Mouse (Mus musculus) lung, postnatal 0 days (tissue): ENCODE measurements around the gene Alox12e. TPM values are rescaled to one million over a fixed set of nuclear protein-coding genes. Genes with fewer than 3 reads are reported as not detected.
"Not testable (repeated sequence)": the region's sequence is repeated elsewhere in the genome, so short reads cannot be mapped to it uniquely, and the experiment has no call there.

Experiments used
- ATAC-seq: fragments of 200-750 bp; cut with Nextera tagmentation; 2 replicates; pipeline ENCODE4 v1.8.0; 2017; ENCODE audit warnings: moderate library complexity
- DNase-seq: peaks from one replicate; pipeline ENCODE4 v3.0.0-alpha.2; 2016; ENCODE audit warnings: low spot score
- H3K27ac ChIP-seq: fragments of 300-500 bp; sonication (generic); 2 replicates; pipeline ENCODE4 v1.5.1; 2014; ENCODE audit warnings: antibody characterized with exemption, mild to moderate bottlenecking, low read length, mixed read lengths
- H3K27me3 ChIP-seq: fragments of 300-500 bp; sonication (generic); replicated peaks from 2 replicates; pipeline ENCODE4 v1.6.1; 2014; ENCODE audit warnings: low read length, mixed read lengths; ENCODE audit not compliant: insufficient read depth
- H3K36me3 ChIP-seq: fragments of 300-500 bp; sonication (generic); 2 replicates; pipeline ENCODE4 v1.6.1; 2014; ENCODE audit warnings: low read length, mixed read lengths; ENCODE audit not compliant: insufficient read depth
- H3K4me1 ChIP-seq: fragments of 300-500 bp; sonication (generic); 2 replicates; pipeline ENCODE4 v1.6.1; 2014; ENCODE audit warnings: antibody characterized with exemption, low read depth, low read length, mixed read lengths; ENCODE audit not compliant: insufficient read depth
- H3K4me2 ChIP-seq: fragments of 300-500 bp; sonication (generic); replicated peaks from 2 replicates; pipeline ENCODE4 v1.6.1; 2014; ENCODE audit warnings: low read depth, mild to moderate bottlenecking, low read length, moderate library complexity, mixed read lengths
- H3K4me3 ChIP-seq: fragments of 300-500 bp; sonication (generic); 2 replicates; pipeline ENCODE4 v1.5.1; 2014; ENCODE audit warnings: low read depth, low read length
- H3K9ac ChIP-seq: fragments of 300-500 bp; sonication (generic); replicated peaks from 2 replicates; pipeline ENCODE4 v1.6.1; 2014; ENCODE audit warnings: low read depth, mild to moderate bottlenecking
- H3K9me3 ChIP-seq: fragments of 300-500 bp; sonication (generic); 2 replicates; pipeline ENCODE4 v1.6.1; 2016; ENCODE audit warnings: low read length, mixed read lengths
- CTCF ChIP-seq: IDR thresholded peaks from 2 replicates; pipeline ENCODE4 v1.5.1; 2016; ENCODE audit warnings: antibody characterized with exemption, mild to moderate bottlenecking
- EP300 ChIP-seq: IDR thresholded peaks from 2 replicates; pipeline ENCODE4 v1.6.1; 2016; ENCODE audit warnings: antibody characterized with exemption, mild to moderate bottlenecking, control low read depth
- WGBS: fragments of 180-500 bp; shearing (Covaris S2); extraction: QIAGEN DNeasy Blood & Tissue Kit; methylation state at CpG from one replicate; pipeline ENCODE4 v1.1.7; 2014; 5-methylcytosine and 5-hydroxymethylcytosine counted together
- polyA plus RNA-seq: library from polyadenylated mRNA; unstranded; fragments of >200 nt; fragmentation: Nextera tagmentation; extraction: Ambion mirVana; gene quantifications from 2 replicates; pipeline ENCODE4 v1.2.1, GENCODE M21; 2015

Gene Alox12e
- 0.08 and 0.11 TPM in 2 replicates for polyA plus RNA-seq

DNA sequence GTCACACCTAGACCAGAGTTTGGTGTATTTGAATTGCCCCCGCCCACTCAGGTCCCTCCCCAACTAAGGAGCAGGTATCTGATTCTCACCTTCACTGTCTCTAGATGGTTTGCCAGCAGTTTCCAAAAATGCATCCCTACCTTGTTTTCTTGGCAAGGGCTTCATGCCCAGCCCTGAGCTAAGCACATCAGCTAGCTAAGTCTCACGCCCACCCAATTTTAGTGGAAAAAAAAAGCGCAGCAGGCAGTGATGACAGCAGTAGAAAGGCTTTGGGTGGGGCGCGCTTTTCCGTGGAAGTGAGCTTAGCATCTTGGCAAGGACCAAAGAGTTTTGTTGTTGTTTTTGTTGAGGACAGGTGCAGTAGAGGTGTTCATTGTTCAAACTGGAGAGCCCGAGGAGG is at the start of gene Alox12e:
Alox12e (minus strand) TSS at position 101 of the 400 bp plus-strand sequence.
- no peak within 1 kb of the TSS for H3K4me2 ChIP-seq
- no peaks in the 10 kb centered on the region for H3K36me3 ChIP-seq
- TF ChIP-seq CTCF (no peak), EP300 (no peak)
- H3K27ac ChIP-seq, result no peak within 1 kb of the TSS
- no peak within 1 kb of the TSS for H3K4me3 ChIP-seq
- no peaks in the 10 kb centered on the region for H3K9me3 ChIP-seq
- H3K27me3 ChIP-seq, result peaks cover 20% of the 10 kb centered on the region
- no peak for DNase-seq
- no peak for ATAC-seq
- no peak within 1 kb of the TSS for H3K9ac ChIP-seq
- WGBS, result 21% methylated on average over 7 of the region's 7 CpGs
- H3K4me1 ChIP-seq, result no peaks in the 10 kb centered on the region

DNA sequence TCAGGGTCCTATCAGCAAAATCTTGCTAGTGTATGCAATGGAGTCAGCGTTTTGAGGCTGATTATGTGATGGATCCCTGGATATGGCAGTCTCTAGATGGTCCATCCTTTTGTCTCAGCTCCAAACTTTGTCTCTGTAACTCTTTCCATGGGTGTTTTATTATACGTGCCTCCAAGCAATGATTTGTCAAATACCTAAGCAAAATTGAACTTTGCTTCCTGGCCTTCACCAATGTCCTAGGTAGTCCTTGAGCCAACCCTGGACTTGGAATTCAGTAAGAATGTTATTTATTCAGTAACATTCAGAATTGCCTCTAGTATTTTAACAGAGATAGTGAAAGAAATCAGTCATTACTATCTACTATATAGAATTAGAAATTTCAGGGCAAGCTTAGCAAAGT is 46.2 kb upstream of the Alox12e start:
- H3K9me3 ChIP-seq, DNase-seq, H3K4me1 ChIP-seq, H3K27me3 ChIP-seq, H3K4me3 ChIP-seq, H3K9ac ChIP-seq, H3K36me3 ChIP-seq, ATAC-seq, H3K27ac ChIP-seq, H3K4me2 ChIP-seq: not testable (repeated sequence)
- 63% methylated on average over 2 of the region's 2 CpGs for WGBS

DNA sequence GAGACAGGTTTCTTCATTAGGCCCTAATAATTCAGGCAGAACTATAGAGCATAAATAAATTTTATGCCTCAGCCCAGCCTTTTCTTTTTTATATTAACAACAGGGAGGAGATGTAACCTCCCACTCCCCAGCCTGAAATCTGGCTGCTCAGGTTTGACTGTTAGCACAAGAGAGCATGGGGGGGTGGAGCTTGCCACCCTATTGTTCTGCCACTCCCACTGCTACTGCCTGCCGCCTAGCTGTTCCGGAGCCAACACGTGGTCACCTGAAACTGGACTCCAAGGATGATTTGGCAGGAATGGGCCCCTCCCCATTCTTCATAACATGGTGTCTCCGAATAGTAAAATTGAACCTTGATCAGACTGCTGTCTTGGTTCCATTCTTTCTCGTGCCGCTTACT is 45.3 kb upstream of the Alox12e start:
- H3K4me2 ChIP-seq, H3K9me3 ChIP-seq, H3K4me1 ChIP-seq, H3K27ac ChIP-seq, H3K9ac ChIP-seq, ATAC-seq, H3K36me3 ChIP-seq, H3K4me3 ChIP-seq, DNase-seq, H3K27me3 ChIP-seq: not testable (repeated sequence)
- 75% methylated on average over 6 of the region's 6 CpGs for WGBS

DNA sequence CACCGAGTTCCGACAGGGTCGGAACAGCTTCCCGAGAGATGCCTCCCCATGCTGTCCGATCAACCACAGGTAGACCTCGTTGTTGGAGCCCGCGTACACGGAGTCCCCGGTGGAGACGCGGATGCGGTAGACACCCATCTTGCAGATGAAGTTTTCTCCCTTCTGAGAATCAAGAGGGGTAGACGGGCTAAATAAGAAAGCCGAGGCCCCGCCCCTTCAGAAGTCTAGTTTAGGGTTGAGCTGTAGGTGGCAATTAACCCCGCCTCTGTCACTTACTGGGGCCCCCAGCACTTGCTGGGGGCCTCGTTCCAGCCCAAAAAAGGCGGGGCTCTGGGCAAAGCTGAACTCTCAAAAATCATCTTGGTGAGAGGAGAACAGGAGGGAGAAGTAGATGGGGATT is 29.4 kb upstream of the Alox12e start, which contains the start of gene Alox15:
Alox15 (minus strand) TSS at position 164 of the 400 bp plus-strand sequence.
- DNase-seq (no peak), ATAC-seq (no peak)
- no peaks in the 10 kb centered on the region for H3K4me1 ChIP-seq
- peak within 1 kb of the TSS; percentile 14; the same call in 1 of the 2 replicates for H3K4me3 ChIP-seq
- H3K27ac ChIP-seq, result no peak within 1 kb of the TSS
- peak within 1 kb of the TSS; percentile 35; the same call in 1 of the 2 replicates for H3K4me2 ChIP-seq
- H3K9me3 ChIP-seq, result no peaks in the 10 kb centered on the region
- peaks cover 27% of the 10 kb centered on the region for H3K27me3 ChIP-seq
- 0% methylated on average over 19 of the region's 19 CpGs for WGBS
- no peaks in the 10 kb centered on the region for H3K36me3 ChIP-seq
- TF ChIP-seq EP300 (no peak), CTCF (no peak)
- no peak within 1 kb of the TSS for H3K9ac ChIP-seq

DNA sequence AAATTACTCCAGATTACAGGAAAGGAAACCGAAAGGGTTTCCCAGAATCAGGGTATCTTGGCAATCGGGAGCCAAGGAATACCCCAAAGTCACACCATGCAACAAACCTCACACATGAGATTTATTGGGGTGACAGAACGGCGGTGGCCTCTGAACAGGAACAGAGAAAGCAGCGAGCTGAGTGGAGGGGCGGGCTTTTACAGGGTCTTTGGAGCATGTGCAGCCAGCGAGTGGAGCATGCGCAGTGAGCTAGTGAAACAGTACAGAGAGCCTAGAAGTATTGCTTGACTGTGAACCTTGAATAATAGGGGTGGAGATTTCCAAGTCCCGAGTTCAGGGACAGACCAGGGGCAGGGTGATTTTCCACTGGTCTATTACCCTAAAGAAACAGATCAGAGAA is 26.2 kb upstream of the Alox12e start:
- H3K27ac ChIP-seq, result no peak overlapping the region
- 79% methylated on average over 9 of the region's 9 CpGs for WGBS
- no peaks in the 10 kb centered on the region for H3K4me1 ChIP-seq
- no peaks in the 10 kb centered on the region for H3K36me3 ChIP-seq
- no peak for DNase-seq
- H3K9me3 ChIP-seq, result no peaks in the 10 kb centered on the region
- no peak overlapping the region for H3K9ac ChIP-seq
- ATAC-seq, result no peak
- no peak overlapping the region for H3K4me3 ChIP-seq
- no peak overlapping the region for H3K4me2 ChIP-seq
- no peak for TF ChIP-seq EP300
- TF ChIP-seq CTCF, result no peak
- peaks cover 27% of the 10 kb centered on the region for H3K27me3 ChIP-seq

DNA sequence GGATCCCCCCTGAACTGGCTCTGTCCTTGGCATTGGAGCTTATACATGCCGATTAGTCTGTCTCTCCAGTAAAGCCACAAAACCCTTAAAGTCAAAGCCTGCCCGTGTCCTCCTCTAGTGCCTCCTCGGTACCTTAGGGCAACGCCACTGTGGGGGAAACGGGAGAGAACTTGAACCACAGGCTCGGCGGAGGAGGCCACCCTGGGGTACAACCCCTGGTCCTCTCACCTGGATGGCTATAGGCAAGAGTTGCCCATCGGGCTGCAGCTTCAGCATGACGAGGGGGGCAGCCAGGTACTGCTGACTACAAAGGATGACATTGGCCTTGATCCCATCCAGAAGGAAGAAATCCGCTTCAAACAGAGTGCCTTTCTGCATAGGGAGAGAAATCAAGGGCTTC is 25.4 kb upstream of the Alox12e start:
- TF ChIP-seq CTCF, result no peak
- TF ChIP-seq EP300, result no peak
- H3K9ac ChIP-seq, result no peak overlapping the region
- H3K27me3 ChIP-seq, result peaks cover 20% of the 10 kb centered on the region
- DNase-seq (no peak), ATAC-seq (no peak)
- H3K4me2 ChIP-seq, result no peak overlapping the region
- H3K27ac ChIP-seq, result no peak overlapping the region
- H3K9me3 ChIP-seq, result no peaks in the 10 kb centered on the region
- H3K4me3 ChIP-seq, result no peak overlapping the region
- H3K4me1 ChIP-seq, result no peaks in the 10 kb centered on the region
- WGBS, result 74% methylated on average over 10 of the region's 10 CpGs
- H3K36me3 ChIP-seq, result no peaks in the 10 kb centered on the region

DNA sequence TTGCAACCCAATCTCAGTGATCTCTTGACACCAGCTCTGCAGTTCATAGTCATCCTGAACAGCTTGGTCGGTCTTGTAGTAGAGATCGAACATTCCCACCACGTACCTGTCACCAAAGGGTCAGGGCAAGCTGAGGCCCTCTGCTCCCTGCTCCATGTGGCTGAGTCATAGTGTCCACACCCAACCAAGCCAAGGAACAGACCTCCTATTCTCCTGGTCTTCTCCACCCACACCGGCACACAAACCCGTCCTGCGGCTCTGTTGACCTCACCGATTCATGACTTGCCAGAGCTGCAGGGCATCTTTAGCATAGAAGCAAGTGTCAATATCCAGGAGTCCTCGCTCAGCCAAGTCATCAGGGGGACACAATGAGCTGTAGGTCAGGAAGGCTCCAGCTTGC is 23.1 kb upstream of the Alox12e start:
- DNase-seq, result no peak
- H3K27ac ChIP-seq, result no peak overlapping the region
- H3K9ac ChIP-seq, result no peak overlapping the region
- H3K4me1 ChIP-seq, result no peaks in the 10 kb centered on the region
- no peaks in the 10 kb centered on the region for H3K36me3 ChIP-seq
- 0 out of 2 replicates have a peak, but pooled peaks cover under 1% of the 10 kb centered on the region for H3K27me3 ChIP-seq
- no peak for ATAC-seq
- H3K4me2 ChIP-seq, result no peak overlapping the region
- H3K4me3 ChIP-seq, result no peak overlapping the region
- no peak for TF ChIP-seq EP300
- TF ChIP-seq CTCF, result no peak
- 87% methylated on average over 8 of the region's 8 CpGs for WGBS
- no peaks in the 10 kb centered on the region for H3K9me3 ChIP-seq
